Mouse (Mus musculus): ENCODE data around the gene Il17ra. TPM values are rescaled to one million over a fixed set of nuclear protein-coding genes. Genes with fewer than 3 reads are reported as not detected.

The Il17ra gene
- polyA plus RNA-seq, 2 experiments from 2014 or later, result 18.8 to 20.3 TPM

DNA sequence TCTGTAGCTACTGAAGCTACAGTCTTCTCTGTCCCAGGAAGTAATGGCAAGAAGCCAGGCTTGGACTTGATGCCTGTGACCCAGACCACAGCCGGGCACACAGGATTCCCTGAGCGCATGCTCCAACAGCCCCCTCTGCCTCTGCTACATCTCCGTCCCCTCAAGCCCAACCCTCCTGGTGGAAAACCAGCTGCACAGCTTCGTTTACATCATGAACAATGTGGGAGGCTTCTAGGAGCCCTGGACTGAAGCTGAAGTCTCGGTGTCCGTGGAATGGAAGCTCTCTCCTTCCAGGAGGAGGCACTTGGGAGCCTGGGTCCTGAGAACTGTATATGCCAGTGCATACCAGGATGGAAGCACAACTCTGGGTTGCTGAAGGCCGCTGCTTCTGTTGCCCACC is 46.9 kb downstream of the Il17ra start:
- ATAC-seq, result no peak

DNA sequence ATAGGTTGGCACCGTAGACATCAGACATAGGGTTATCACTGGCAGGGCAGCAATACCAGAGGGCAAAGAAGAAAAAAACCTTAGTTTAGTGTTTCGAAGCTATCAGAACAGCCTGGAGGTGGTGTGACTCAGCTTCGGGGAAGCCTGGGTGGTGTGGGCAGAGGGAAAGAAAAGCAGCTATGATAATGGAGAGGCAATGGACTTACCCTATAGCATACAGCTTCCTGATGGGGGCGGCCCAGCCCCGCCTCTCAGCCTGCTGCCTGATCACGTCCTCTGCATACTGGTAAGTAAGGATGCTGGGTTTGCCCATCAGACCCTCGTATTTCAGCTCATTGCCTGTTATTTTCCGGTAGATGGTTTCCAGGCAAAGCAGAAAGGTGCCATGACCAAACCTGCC is 47.4 kb downstream of the Il17ra start:
- ATAC-seq, result no peak

DNA sequence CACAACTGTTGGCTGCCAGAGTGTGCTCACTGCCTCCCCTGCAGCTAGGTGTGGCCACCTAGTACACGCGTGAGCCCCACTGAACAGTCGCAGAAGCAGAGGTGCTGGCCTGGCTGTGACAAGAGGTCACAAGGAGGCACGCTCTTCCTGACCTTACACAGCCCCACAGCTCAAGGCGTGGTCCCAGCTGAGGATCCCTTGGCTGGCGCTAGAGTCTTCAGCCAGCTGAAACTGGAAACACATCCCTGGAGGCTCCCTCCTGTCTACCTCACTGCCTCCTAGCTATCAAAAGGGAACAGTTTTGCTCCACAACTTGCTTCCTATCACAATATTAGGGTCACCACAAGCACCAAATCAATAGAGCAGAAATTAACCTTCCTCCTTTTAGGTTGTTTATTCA is 48.2 kb downstream of the Il17ra start:
- ATAC-seq, result no peak

DNA sequence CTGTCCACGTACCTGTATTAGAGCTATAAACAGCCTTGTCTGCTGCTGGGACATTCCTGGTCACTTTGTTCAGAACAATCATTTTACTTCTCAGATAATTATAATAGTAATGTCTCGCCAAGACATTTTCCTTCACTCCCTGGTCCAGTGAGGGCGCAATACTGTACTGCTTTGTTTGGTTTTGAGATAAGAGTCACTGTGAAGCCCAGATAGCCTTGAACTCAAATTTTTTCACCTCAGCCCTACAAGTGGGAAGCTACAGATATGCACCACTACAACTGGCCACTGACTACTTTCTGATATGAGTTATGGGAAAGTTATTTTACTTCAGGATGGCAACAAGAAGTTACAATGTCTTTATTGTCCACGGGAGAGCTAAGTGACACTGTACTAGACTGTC is 53.4 kb downstream of the Il17ra start:
- no peak for ATAC-seq

DNA sequence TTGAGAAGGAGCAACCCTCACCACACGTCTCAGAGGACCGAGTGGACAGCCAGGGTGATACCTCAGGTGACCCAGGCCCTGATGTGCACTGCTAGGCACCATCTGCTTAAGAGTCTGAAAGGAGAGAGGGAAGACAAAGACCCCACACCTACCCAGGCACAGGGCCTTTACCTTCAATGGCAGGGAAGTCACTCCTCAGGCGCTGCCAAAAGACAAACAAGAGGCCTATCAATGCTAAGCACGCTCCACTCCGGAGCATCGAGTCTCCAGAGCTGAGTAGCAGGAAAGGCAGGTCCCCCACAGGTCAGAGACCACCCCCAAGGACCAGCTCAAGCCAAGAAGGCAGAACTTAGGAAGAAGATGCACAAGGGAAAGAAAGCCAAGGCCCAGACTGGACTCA is 53.8 kb downstream of the Il17ra start:
- ATAC-seq, result no peak

DNA sequence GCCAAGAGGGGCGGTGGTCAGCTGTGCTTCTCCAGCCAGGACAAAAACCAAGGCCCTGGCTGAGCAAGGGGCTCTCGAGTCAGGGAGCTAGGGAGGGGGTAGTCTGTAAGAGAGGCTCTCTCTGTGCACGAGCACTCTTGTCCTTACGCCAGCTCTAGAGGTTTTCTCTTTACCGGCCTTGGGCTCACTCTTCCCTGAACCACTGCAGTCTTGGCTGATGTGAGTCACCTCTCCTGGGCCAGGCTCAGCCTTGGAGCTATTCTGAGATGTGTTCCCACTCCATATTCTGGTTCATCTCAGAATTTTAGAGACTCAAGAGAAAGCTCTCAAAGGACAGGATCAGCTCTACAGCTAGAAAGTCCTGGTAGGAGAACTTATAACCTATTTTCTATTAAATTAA is 54.3 kb downstream of the Il17ra start:
- ATAC-seq, result no peak

DNA sequence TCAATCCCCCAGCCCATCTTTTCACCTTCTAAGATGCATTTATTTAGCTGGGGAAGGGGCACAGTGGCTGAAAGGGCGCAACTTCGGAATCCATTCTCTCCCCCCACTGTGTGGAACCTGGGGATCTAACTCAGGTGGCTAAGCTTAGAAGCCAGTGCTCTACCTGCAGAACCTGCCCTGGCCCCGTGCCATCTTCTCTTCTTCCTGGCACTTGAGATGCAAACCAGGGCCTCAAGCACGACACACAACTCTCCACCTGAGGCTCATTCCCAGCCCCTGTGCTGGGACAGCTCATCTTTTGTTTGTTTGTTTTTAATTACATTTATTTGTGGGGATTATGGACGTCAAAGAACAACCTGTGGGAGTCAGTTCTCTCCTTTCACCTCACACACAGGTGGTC is 56.6 kb downstream of the Il17ra start:
- ATAC-seq, result no peak

DNA sequence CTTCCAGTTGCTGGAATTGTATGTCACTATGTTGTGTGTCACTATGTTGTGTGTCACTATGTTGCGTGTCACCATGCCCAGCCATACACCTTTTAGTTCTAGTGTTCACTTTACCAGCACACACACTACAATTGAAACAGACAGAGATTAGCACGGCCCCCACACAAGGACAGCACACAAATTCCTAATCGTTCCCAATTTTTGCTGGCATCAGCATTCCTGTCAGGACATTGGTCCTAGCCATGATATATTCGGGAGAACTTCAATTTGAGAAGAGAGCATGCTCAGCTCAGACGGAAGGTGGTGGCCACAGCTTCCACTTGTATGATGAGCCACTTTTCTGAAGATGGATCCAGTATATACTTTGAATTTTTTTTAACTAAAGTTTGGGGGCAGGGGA is 61.7 kb downstream of the Il17ra start:
- ATAC-seq, result no peak

DNA sequence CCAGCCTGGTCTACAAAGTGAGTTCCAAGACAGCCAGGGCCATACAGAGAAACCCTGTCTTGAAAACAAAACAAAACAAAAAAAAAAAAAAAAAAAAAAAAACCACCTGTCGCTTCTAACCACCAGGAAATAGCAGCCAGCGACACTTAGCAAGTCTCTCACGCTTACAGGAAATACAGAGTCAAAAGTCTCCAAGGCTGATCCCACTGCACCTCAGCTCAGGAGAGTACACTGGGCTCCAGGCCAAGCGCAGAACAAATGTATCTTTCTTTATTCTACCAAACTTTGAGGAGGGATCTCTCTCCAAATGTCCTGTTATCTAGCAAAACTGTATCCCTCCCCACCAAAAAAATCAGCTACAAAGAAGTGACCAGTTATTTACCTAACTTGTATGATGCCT is 66.1 kb downstream of the Il17ra start:
- peak; percentile 56 for ATAC-seq

DNA sequence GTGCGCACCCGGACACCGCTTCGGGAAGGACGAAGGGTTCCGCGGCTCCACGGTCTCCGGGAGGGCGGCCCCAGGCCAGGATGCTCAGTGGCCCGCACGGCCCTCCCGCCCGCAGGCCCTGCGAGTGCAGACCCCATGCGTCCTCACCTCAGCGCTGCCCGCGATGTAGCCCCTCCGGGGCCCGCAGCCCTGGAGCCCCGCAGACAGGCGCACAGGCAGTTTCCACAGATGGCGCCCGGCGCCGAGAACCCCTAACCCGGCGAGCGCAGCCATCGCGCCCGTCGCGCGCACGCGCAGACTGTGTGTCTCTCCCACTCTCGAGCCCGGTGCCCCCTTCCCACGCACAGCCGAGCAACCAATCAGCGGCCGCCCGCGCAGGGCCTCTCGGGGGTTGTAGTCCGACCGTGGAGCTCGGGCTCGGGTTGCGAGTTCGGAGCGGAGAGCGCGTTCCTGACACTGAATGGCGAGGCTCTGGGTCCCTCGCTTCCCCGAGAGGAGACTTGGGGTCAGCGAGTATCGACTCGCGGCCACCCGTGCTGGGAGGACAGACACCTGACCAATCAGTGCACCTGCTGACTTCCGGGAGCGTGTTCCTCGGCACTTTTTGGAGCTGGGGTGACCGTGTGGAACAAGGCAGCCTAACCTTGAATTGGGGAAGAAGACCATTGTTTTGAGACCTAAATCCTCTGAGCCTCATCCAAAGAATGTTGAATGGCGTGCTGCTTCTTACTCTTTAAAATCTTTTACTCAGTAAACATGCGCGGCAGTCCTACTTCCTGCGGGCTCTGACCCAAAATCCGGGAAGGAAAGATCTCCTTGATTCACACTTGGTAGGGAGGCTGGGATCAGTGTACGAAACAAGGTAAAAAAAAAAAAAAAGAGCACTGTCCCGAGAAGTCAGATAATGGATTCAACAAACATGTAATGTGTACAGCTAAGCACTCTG is 68.2 kb downstream of the Il17ra start, which contains the start of gene Hdhd5:
Gene Hdhd5, minus strand, starts transcription at position 300 of the 946 bp plus-strand sequence.
- peak; percentile 92 for ATAC-seq

DNA sequence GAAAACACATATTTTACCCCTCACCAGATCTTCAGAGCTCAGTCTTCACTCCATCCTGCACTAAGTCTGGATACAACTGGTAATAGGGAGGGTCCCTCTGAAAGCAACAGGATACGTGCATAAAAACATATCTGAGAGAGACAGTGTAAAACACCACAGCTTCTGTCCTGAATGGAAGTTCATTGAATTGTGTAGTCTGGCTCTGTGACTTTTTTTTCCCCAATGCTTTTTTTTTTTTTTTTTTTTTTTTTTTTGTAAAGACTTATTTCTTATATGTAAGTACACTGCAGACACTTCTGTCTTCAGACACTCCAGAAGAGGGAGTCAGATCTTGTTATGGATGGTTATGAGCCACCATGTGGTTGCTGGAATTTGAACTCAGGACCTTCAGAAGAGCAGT is 69.5 kb downstream of the Il17ra start:
- no peak for ATAC-seq

DNA sequence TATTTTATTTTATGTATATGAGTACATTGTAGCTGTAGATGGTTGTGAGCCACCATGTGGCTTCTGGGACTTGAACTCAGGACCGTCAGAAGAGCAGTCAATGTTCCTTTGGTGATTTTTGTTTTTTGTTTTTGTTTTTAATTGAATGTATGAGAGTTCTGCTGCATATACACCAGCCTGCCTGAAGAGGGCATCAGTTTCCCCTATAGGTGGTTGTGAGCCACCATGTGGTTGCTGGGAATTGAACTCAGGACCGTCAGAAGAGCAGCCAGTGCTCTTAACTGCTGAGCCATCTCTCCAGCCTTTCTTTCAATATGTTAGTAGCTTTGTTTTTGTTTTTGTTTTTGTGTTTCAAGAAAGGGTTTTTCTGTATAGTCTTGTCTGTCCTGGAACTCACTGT is 73.3 kb downstream of the Il17ra start:
- no peak for ATAC-seq

Other genes starting within 250 kb of the Il17ra start
- gene D330020A13Rik, start 168.9 kb upstream of the Il17ra start, polyA plus RNA-seq (2017; shearing (Covaris generic)), result not detected
- gene B4galnt3, start 168.7 kb upstream of the Il17ra start, polyA plus RNA-seq (2017; shearing (Covaris generic)), result not detected
- 10 to 100 TPM; 82.2 to 92.8 TPM for gene Kdm5a, start 99.1 kb upstream of the Il17ra start, polyA plus RNA-seq (2017; shearing (Covaris generic))
- gene Ccdc77, start 98.9 kb upstream of the Il17ra start, polyA plus RNA-seq (2017; shearing (Covaris generic)), result 10 to 100 TPM in 1 of 2 experiments, 1 to 10 TPM in 1; 8.9 to 15.0 TPM
- gene Tmem121b, start 30.6 kb downstream of the Il17ra start, polyA plus RNA-seq (2017; shearing (Covaris generic)), result under 1 TPM; 0.61 to 0.63 TPM
- gene Hdhd5, start 68.1 kb downstream of the Il17ra start, polyA plus RNA-seq (2017; shearing (Covaris generic)), result 10 to 100 TPM; 43.4 to 59.7 TPM
- gene Cecr2, start 203.1 kb downstream of the Il17ra start, polyA plus RNA-seq (2017; shearing (Covaris generic)), result under 1 TPM; 0.29 to 0.51 TPM